Mouse (Mus musculus): Measurements from ENCODE around the gene G430095P16Rik. TPM values are rescaled to one million over a fixed set of nuclear protein-coding genes. Genes with fewer than 3 reads are reported as not detected.

The G430095P16Rik gene
- polyA plus RNA-seq, 1 experiment from 2014 or later: 1.3 TPM

Other genes with a start within 250 kb of the G430095P16Rik start
- gene Ier2, start 60.2 kb upstream of the G430095P16Rik start, polyA plus RNA-seq (2015; fragmentation: Nextera tagmentation; extraction: Ambion mirVana): 20.0 and 26.3 TPM in 2 replicates
- 50.1 and 55.7 TPM in 2 replicates for gene Trmt1, start 36.7 kb upstream of the G430095P16Rik start, polyA plus RNA-seq (2015; fragmentation: Nextera tagmentation; extraction: Ambion mirVana)
- gene Nacc1, start 35.1 kb upstream of the G430095P16Rik start, polyA plus RNA-seq (2015; fragmentation: Nextera tagmentation; extraction: Ambion mirVana): 16.8 and 17.3 TPM in 2 replicates
- 2.1 and 2.4 TPM in 2 replicates for gene Lyl1, start 21.6 kb upstream of the G430095P16Rik start, polyA plus RNA-seq (2015; fragmentation: Nextera tagmentation; extraction: Ambion mirVana)
- gene Nfix, start 77.3 kb downstream of the G430095P16Rik start, polyA plus RNA-seq (2015; fragmentation: Nextera tagmentation; extraction: Ambion mirVana): 22.4 and 28.4 TPM in 2 replicates
- gene Dand5, start 99.8 kb downstream of the G430095P16Rik start, polyA plus RNA-seq (2015; fragmentation: Nextera tagmentation; extraction: Ambion mirVana): 8.8 and 8.9 TPM in 2 replicates
- 34.5 and 36.3 TPM in 2 replicates for gene Gadd45gip1, start 108.5 kb downstream of the G430095P16Rik start, polyA plus RNA-seq (2015; fragmentation: Nextera tagmentation; extraction: Ambion mirVana)
- gene Rad23a, start 117.7 kb downstream of the G430095P16Rik start, polyA plus RNA-seq (2015; fragmentation: Nextera tagmentation; extraction: Ambion mirVana): 84.8 and 88.8 TPM in 2 replicates
- 599 and 642 TPM in 2 replicates for gene Calr, start 123.9 kb downstream of the G430095P16Rik start, polyA plus RNA-seq (2015; fragmentation: Nextera tagmentation; extraction: Ambion mirVana)
- gene Farsa, start 134.0 kb downstream of the G430095P16Rik start, polyA plus RNA-seq (2015; fragmentation: Nextera tagmentation; extraction: Ambion mirVana): 113 and 122 TPM in 2 replicates
- 23.6 and 24.8 TPM in 2 replicates for gene Syce2, start 149.1 kb downstream of the G430095P16Rik start, polyA plus RNA-seq (2015; fragmentation: Nextera tagmentation; extraction: Ambion mirVana)
- gene Gcdh, start 170.9 kb downstream of the G430095P16Rik start, polyA plus RNA-seq (2015; fragmentation: Nextera tagmentation; extraction: Ambion mirVana): 31.7 and 34.3 TPM in 2 replicates
- 0.55 and 0.97 TPM in 2 replicates for gene Klf1, start 178.9 kb downstream of the G430095P16Rik start, polyA plus RNA-seq (2015; fragmentation: Nextera tagmentation; extraction: Ambion mirVana)
- gene Dnase2a, start 185.6 kb downstream of the G430095P16Rik start, polyA plus RNA-seq (2015; fragmentation: Nextera tagmentation; extraction: Ambion mirVana): 6.0 and 6.2 TPM in 2 replicates
- gene Mast1, start 214.4 kb downstream of the G430095P16Rik start, polyA plus RNA-seq (2015; fragmentation: Nextera tagmentation; extraction: Ambion mirVana): 55.6 and 56.1 TPM in 2 replicates
- 1.9 and 2.7 TPM in 2 replicates for gene Rtbdn, start 224.0 kb downstream of the G430095P16Rik start, polyA plus RNA-seq (2015; fragmentation: Nextera tagmentation; extraction: Ambion mirVana)
- gene Gm49661, start 246.4 kb downstream of the G430095P16Rik start, polyA plus RNA-seq (2015; fragmentation: Nextera tagmentation; extraction: Ambion mirVana): not detected in 2 replicates
- 1,603 and 1,658 TPM in 2 replicates for gene Prdx2, start 246.6 kb downstream of the G430095P16Rik start, polyA plus RNA-seq (2015; fragmentation: Nextera tagmentation; extraction: Ambion mirVana)
- gene Rnaseh2a, start 246.8 kb downstream of the G430095P16Rik start, polyA plus RNA-seq (2015; fragmentation: Nextera tagmentation; extraction: Ambion mirVana): 66.5 and 68.6 TPM in 2 replicates

Data from midbrain, embryonic 13.5 days (tissue).